Mouse (Mus musculus): ENCODE measurements around the gene Ntf3. TPM values are rescaled to one million over a fixed set of nuclear protein-coding genes. Genes with fewer than 3 reads are reported as not detected.
A peak's percentile ranks its signal among the peaks of the same experiment; 100 is the strongest.

The Ntf3 gene
- polyA plus RNA-seq, 1 experiment from 2014 or later = 23.3 TPM

DNA sequence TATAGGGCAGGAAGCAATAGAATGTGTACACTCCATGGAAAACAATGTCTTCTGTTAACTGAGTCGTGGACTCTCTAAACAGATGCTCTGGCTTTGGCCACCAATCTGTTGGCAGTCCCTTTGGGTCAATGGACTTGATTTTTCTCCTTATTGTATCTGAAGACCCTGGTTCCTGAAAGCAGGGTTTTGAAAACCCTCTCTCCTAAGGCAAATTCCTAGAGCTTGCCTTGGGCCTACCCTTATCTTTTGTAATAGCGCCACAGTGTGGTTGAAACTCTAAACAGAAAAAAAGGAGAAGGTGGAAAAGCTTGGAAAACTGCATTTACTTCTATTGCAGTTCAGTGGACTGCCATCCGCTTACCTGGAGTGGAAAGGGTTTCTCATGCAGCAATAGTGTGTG lies 1.0 kb upstream of the Ntf3 start:
- Histone ChIP-seq H3K4me1 (peaks cover 36% of the 10 kb centered on the region), H3K27me3 (no peaks in the 10 kb centered on the region), H3K36me3 (no peaks in the 10 kb centered on the region), H3K4me2 (replicated peaks) (peak overlapping the region; percentile 86), H3K9me3 (no peaks in the 10 kb centered on the region), H3K9ac (no peak overlapping the region), H3K27ac (peak overlapping the region; percentile 77; the same call in 1 of the 2 replicates), H3K4me3 (0 out of 2 replicates have a peak overlapping the region, but pooled peaks have one; percentile 62)
- ATAC-seq (ENCODE audit: low FRiP score, low read depth) = no peak
- 11% methylated on average over 3 of the region's 3 CpGs for WGBS

DNA sequence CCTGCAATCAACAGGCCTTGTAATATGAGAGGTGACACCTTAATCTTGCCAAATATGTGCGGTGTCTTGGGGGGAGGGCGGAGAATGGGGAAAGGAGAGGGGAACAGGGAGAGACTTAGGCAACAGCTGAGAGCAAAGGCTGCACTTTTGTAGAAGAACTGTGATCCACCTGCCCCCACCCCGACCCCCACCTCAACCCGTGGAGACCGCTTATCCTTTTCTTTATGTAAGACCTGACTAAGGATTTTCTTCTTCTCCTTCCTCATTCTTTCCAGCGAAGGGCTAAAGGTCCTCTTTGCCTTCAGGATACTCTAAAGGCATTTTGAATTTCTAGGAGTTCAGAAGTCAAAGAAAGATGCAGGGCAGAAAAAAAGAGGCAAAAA lies 489 bp upstream of the Ntf3 start:
- H3K27me3 ChIP-seq = no peaks in the 10 kb centered on the region
- peak overlapping the region; percentile 86 for H3K4me2 ChIP-seq (replicated peaks)
- ATAC-seq (ENCODE audit: low FRiP score, low read depth) = peak; percentile 29
- peak overlapping the region; percentile 77 for H3K27ac ChIP-seq
- peak overlapping the region; percentile 62 for H3K4me3 ChIP-seq
- H3K4me1 ChIP-seq = peaks cover 41% of the 10 kb centered on the region
- H3K9me3 ChIP-seq = no peaks in the 10 kb centered on the region
- no peaks in the 10 kb centered on the region for H3K36me3 ChIP-seq
- H3K9ac ChIP-seq = 0 out of 2 replicates have a peak overlapping the region, but pooled peaks have one; percentile 63
- 4% methylated on average over 6 of the region's 6 CpGs for WGBS

DNA sequence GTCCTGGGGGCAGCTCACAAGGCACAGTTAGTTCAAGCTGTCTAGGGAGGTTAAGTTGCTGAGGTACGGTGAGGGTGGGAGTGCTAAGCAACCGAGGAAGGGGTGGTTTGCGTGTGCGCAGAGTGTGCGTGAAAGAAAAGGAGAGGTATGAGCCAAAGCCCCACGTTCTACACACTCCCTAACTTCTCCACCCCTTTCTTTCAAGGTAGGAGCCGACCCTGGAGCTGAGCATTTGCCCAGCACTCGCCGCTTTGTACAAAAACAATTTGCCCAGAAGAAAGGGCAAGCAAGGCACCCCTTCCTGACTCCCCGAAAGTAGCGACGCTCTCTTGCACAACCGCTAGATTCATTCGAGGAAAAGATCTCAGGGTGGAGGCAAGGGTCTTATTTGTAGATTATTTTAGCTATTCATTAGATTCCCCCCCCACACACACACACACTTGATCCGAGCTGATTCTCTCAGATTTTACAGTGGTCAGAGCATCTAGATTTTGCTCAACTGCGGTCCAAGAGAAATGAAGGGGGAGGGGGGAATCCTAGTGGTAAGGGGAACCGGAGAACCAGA lies 1.0 kb downstream of the Ntf3 start:
- WGBS = 3% methylated on average over 17 of the region's 17 CpGs
- ATAC-seq (ENCODE audit: low FRiP score, low read depth) = no peak
- Histone ChIP-seq H3K9me3 (no peaks in the 10 kb centered on the region), H3K4me1 (peaks cover 56% of the 10 kb centered on the region), H3K27ac (peak overlapping the region; percentile 77; the same call in 1 of the 2 replicates), H3K27me3 (no peaks in the 10 kb centered on the region), H3K4me3 (peak overlapping the region; percentile 62), H3K9ac (peak overlapping the region; percentile 63), H3K4me2 (replicated peaks) (peak overlapping the region; percentile 86), H3K36me3 (no peaks in the 10 kb centered on the region)

DNA sequence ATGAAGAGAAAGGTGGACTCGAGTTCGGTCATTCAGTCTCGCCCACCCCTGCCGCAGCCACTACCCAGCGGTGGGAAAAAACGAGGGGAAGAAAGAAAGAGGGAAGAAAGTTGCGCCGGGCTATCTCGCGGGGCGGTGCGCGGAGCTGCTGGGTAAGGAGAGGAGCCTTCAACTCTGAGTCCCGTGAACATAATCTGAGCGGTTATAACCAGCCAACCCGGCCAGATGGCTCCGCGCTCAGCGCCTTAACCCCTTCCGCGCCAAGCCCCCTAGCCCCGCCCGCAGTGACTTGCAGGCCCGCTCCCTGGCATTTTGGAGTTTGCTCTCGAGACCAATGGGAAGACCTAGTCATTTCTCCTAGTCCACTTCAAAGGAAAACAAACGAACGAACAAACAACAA lies 1.9 kb downstream of the Ntf3 start:
- Histone ChIP-seq H3K4me2 (replicated peaks) (peak overlapping the region; percentile 86), H3K9me3 (no peaks in the 10 kb centered on the region), H3K27me3 (no peaks in the 10 kb centered on the region), H3K9ac (peak overlapping the region; percentile 75), H3K27ac (peak overlapping the region; percentile 77), H3K36me3 (no peaks in the 10 kb centered on the region), H3K4me3 (peak overlapping the region; percentile 62), H3K4me1 (peaks cover 63% of the 10 kb centered on the region)
- under 1% methylated on average over 27 of the region's 27 CpGs for WGBS
- ATAC-seq (ENCODE audit: low FRiP score, low read depth) = peak; percentile 41; the same call in 1 of the 2 replicates

DNA sequence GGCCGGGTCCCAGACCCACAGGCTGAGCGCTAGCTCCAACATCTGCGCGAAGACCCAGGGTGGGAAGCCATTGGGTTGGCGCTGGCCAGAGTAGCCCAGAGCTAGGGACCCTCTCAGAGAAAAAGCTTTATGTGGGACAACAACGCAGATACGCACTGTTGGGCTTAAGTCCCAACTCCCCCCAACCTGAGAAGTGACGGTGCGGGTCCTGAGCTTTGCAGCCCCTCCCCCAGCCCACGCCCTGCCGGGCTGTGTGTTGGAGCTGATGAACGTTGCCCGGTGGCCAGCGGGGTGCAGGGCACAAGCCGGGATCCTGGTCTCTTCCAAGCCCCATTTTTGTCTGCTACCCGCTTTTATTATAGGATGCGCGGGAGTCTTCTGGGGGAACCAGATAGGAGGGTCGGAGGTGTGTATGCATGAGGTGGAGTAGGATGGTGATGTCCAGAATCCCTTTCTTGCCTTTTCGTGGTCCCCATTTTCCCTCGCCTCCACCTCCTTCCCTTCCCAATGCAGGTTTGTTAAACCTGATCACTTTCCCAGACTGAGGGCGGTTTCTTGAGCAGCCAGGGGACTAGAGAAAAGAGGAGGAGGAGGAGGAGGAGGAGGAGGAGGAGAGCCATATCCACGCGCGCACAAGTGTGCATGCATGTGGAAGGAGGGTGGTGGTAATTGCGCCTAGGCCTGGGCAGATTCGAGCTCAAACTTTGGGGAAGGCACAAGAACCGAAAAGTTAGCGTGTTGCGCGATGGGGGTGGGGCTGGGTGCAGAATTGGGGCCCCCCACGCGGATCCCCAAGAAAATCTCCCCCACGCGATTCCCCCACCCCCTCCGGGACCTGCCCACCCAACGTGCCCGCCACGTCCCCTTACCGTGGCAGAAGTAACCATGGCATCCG lies 2.6 kb downstream of the Ntf3 start:
- H3K4me2 ChIP-seq (replicated peaks) = peak overlapping the region; percentile 86
- H3K9ac ChIP-seq = peak overlapping the region; percentile 75
- peak overlapping the region; percentile 77 for H3K27ac ChIP-seq
- H3K36me3 ChIP-seq = no peaks in the 10 kb centered on the region
- under 1% methylated on average over 41 of the region's 41 CpGs for WGBS
- peak overlapping the region; percentile 62 for H3K4me3 ChIP-seq
- no peaks in the 10 kb centered on the region for H3K27me3 ChIP-seq
- peaks cover 68% of the 10 kb centered on the region for H3K4me1 ChIP-seq
- no peak for ATAC-seq (ENCODE audit: low FRiP score, low read depth)
- H3K9me3 ChIP-seq = no peaks in the 10 kb centered on the region

DNA sequence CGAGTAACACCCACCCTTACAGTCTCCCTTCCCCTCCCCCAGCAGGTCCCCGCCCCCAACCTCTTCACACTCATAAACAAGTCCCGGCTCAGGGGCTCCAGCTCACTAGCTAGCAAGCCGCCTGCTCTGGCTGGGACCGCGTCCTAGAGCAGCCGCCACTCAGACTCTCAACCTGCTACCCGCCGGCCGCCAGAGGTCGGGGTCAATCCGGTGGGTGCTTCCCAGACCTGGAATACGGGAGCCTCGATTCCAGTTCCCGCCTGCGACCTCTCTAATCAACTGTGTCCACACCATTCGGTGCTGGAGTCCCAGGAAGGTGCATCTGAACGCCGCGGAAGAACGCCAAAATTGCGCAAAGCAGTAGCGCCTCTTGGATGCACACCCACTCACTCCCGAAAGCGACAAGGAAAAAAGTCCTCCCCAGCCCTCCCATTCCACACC lies 3.5 kb downstream of the Ntf3 start:
- peak overlapping the region; percentile 75 for H3K9ac ChIP-seq
- H3K27ac ChIP-seq = peak overlapping the region; percentile 77; the same call in 1 of the 2 replicates
- peak overlapping the region; percentile 86 for H3K4me2 ChIP-seq (replicated peaks)
- peak overlapping the region; percentile 62 for H3K4me3 ChIP-seq
- H3K27me3 ChIP-seq = no peaks in the 10 kb centered on the region
- under 1% methylated on average over 25 of the region's 25 CpGs for WGBS
- ATAC-seq (ENCODE audit: low FRiP score, low read depth) = peak; percentile 62
- peaks cover 4% of the 10 kb centered on the region; the same call in 1 of the 2 replicates for H3K36me3 ChIP-seq
- peaks cover 70% of the 10 kb centered on the region for H3K4me1 ChIP-seq
- H3K9me3 ChIP-seq = 0 out of 2 replicates have a peak, but pooled peaks cover 4% of the 10 kb centered on the region

DNA sequence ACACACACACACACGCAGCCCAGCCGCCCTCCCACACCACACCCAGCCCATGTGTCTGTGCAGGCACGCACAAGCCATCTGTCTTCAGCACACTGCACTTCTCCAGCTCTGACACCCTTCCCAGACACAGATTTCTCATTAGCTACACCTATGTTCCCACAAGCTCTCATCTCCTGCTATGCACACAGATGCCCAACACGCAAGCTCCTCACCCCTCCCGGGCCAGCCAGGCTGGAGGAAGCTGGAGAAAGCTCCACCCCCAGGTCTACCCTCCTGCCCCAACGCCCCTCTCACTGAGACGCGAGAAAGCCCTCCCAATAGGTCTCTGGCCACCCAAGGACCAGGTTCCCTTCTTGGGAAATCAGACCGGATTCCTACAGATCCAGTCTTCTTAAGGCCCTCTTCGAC lies 4.4 kb downstream of the Ntf3 start:
- H3K27ac ChIP-seq = peak overlapping the region; percentile 77
- peak overlapping the region; percentile 75 for H3K9ac ChIP-seq
- WGBS = 4% methylated on average over 10 of the region's 10 CpGs
- no peaks in the 10 kb centered on the region for H3K27me3 ChIP-seq
- H3K9me3 ChIP-seq = 0 out of 2 replicates have a peak, but pooled peaks cover 4% of the 10 kb centered on the region
- peak overlapping the region; percentile 86 for H3K4me2 ChIP-seq (replicated peaks)
- peaks cover 6% of the 10 kb centered on the region; the same call in 1 of the 2 replicates for H3K36me3 ChIP-seq
- ATAC-seq (ENCODE audit: low FRiP score, low read depth) = no peak
- peak overlapping the region; percentile 62 for H3K4me3 ChIP-seq
- peaks cover 73% of the 10 kb centered on the region for H3K4me1 ChIP-seq

DNA sequence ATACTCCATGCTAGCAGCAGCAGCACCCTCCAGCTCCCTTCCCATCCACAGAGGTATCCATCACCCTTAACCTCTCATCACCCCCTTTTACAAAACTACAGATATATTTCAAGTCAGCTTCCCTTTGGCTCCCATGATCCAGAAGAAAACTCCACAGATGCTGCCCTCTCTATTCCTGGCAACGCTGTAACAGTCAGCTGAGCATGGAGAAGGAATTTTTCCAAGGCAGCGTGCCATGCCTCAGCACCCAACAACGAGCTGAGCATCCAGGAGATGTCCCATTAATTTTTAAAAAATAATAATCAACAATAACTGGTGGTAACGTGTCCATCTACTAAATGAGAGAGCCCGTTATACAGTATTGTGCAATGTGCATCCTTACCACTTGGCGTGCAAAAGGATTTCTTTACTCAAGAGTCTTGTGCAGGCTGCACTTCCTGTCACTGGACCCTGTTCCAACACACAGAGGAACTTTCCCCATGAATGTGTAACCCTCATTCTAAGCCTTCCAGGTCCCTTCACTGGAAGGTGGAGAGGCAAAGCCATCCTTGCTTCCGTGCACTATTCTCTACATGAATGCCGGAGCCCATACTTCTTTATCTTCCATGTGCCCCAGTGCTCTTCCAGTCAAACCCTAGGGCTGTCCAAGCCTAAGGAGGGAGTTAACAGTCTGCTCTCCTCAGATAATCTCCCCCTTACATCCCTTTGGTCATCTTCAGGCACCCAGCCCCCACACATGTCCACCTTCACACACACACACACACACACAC lies 5.0 kb downstream of the Ntf3 start:
- Histone ChIP-seq H3K4me1 (peaks cover 71% of the 10 kb centered on the region), H3K4me3 (peak overlapping the region; percentile 62), H3K9me3 (0 out of 2 replicates have a peak, but pooled peaks cover 4% of the 10 kb centered on the region), H3K27me3 (no peaks in the 10 kb centered on the region), H3K9ac (peak overlapping the region; percentile 75), H3K4me2 (replicated peaks) (peak overlapping the region; percentile 86), H3K27ac (peak overlapping the region; percentile 77; the same call in 1 of the 2 replicates), H3K36me3 (peaks cover 6% of the 10 kb centered on the region; the same call in 1 of the 2 replicates)
- 56% methylated on average over 8 of the region's 8 CpGs for WGBS
- ATAC-seq (ENCODE audit: low FRiP score, low read depth) = no peak

DNA sequence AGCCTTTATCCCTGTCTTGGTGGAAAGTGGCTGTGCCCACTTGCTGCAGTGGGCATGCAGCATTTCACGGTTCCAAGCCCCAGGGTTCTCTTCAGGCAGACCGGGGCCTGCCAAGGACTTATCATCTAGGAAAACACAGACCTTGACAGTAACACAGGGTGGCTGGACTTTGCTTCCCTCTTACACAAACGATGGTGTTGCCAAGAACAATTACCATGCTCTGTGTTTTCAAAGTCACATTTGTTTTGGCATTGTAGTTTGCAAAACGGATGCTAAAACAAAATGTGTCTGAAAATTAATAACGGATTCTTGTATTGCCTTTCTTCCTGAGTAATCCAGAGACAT lies 6.7 kb downstream of the Ntf3 start:
- Histone ChIP-seq H3K4me2 (replicated peaks) (no peak overlapping the region), H3K4me3 (no peak overlapping the region), H3K27ac (no peak overlapping the region; the same call in 1 of the 2 replicates), H3K9me3 (0 out of 2 replicates have a peak, but pooled peaks cover 4% of the 10 kb centered on the region), H3K27me3 (no peaks in the 10 kb centered on the region), H3K36me3 (peaks cover 6% of the 10 kb centered on the region; the same call in 1 of the 2 replicates), H3K4me1 (peaks cover 75% of the 10 kb centered on the region), H3K9ac (no peak overlapping the region)
- no peak for ATAC-seq (ENCODE audit: low FRiP score, low read depth)
- 43% methylated on average over 5 of the region's 5 CpGs for WGBS

DNA sequence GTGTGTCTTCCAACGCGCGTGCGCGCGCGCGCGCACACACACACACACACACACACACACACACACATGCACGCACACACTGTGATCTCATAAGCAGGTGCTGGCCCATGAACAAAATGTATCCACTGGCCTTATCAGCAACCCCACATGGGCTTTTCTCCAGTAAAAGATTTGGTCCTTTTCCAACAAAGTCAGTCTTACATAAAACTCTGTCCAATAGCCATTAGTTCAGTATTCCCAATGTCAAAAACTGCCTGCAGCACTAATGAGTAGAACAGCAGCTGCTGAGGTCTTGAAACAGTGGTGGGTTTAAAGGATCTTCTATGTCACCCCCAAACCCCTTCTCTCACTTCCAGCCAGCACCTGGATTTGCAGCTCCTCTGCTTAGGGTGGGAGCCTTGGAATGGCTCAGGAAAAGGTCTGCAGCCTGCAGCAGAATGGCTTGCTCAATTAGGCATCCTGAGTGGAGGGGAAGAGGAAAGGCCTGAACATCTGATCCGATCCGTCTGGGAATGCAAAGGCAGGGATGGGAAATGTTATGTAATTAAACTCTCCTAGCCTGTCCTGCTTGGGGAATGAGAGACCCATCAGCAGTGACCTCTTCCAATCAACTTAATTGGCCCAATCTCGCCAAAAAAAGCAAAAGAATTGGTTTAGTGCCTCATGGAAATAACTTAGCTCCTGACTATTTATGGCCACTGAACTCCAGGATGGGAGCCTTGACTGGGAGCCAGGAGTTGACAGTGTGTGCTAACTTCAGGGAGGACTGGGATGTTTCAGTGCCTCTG lies 7.2 kb downstream of the Ntf3 start:
- no peak for ATAC-seq (ENCODE audit: low FRiP score, low read depth)
- Histone ChIP-seq H3K36me3 (peaks cover 6% of the 10 kb centered on the region; the same call in 1 of the 2 replicates), H3K4me3 (no peak overlapping the region), H3K27ac (no peak overlapping the region; the same call in 1 of the 2 replicates), H3K4me2 (replicated peaks) (no peak overlapping the region), H3K4me1 (peaks cover 79% of the 10 kb centered on the region), H3K27me3 (no peaks in the 10 kb centered on the region), H3K9me3 (0 out of 2 replicates have a peak, but pooled peaks cover 4% of the 10 kb centered on the region), H3K9ac (no peak overlapping the region)
- WGBS = 76% methylated on average over 13 of the region's 13 CpGs

DNA sequence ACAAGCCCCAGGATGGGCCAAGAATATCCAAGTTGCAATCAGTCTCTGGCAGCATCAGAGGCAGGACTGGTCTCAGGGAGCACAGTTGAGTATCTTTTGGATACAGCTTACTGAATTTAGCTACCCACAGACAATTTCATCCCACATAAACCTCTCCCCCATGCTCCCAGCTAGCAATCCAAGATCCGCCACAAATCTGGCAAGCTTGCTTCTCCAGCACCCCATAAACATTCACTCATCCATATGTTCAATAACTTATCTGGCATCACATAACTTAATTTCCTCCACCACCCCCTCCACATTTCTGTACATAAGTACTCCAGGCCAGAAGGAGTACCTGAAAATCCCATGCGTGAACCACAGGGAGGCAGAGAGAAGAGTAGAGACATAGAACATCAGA lies 10.8 kb downstream of the Ntf3 start:
- H3K27me3 ChIP-seq = no peaks in the 10 kb centered on the region
- H3K9ac ChIP-seq = no peak overlapping the region
- no peak overlapping the region for H3K4me3 ChIP-seq
- H3K4me2 ChIP-seq (replicated peaks) = no peak overlapping the region
- no peak for ATAC-seq (ENCODE audit: low FRiP score, low read depth)
- WGBS = 56% methylated on average over 2 of the region's 2 CpGs
- 0 out of 2 replicates have a peak, but pooled peaks cover 4% of the 10 kb centered on the region for H3K9me3 ChIP-seq
- no peak overlapping the region for H3K27ac ChIP-seq
- H3K4me1 ChIP-seq = peaks cover 53% of the 10 kb centered on the region
- peaks cover 11% of the 10 kb centered on the region; the same call in 1 of the 2 replicates for H3K36me3 ChIP-seq

Data from limb, embryonic 13.5 days (tissue).